Mouse (Mus musculus): ENCODE data around the gene Tbl1xr1. TPM values are rescaled to one million over a fixed set of nuclear protein-coding genes. Genes with fewer than 3 reads are reported as not detected.

Tbl1xr1 gene
- polyA plus RNA-seq, 1 experiment from 2014 or later: 23.0 TPM

- H3K36me3 ChIP-seq (replicated peaks): peaks cover 11% of the 10 kb centered on the region
- WGBS: 2% methylated on average over 48 of the region's 70 CpGs
- peaks cover 35% of the 10 kb centered on the region for H3K4me1 ChIP-seq
- peak overlapping the region; percentile 99 for H3K27ac ChIP-seq (replicated peaks)
- DNase-seq (ENCODE audit: low spot score): peak; percentile 98
- no peaks in the 10 kb centered on the region for H3K9me3 ChIP-seq
- peak overlapping the region; percentile 89 for H3K4me3 ChIP-seq
- H3K27me3 ChIP-seq (replicated peaks; ENCODE audit: low read depth, poor library complexity, severe bottlenecking): no peaks in the 10 kb centered on the region
Measured at GRCm38 (mm10) chr3:22075887-22076560, 428 bp upstream of the Tbl1xr1 start.

- under 1% methylated on average over 64 of the region's 64 CpGs for WGBS
- Histone ChIP-seq H3K36me3 (replicated peaks) (peaks cover 11% of the 10 kb centered on the region), H3K4me3 (peak overlapping the region; percentile 89), H3K27ac (replicated peaks) (peak overlapping the region; percentile 99), H3K27me3 (replicated peaks; ENCODE audit: low read depth, poor library complexity, severe bottlenecking) (no peaks in the 10 kb centered on the region), H3K4me1 (peaks cover 35% of the 10 kb centered on the region), H3K9me3 (no peaks in the 10 kb centered on the region)
- no peak for DNase-seq (ENCODE audit: low spot score)
Measured at GRCm38 (mm10) chr3:22076936-22077656, 644 bp downstream of the Tbl1xr1 start.

DNA sequence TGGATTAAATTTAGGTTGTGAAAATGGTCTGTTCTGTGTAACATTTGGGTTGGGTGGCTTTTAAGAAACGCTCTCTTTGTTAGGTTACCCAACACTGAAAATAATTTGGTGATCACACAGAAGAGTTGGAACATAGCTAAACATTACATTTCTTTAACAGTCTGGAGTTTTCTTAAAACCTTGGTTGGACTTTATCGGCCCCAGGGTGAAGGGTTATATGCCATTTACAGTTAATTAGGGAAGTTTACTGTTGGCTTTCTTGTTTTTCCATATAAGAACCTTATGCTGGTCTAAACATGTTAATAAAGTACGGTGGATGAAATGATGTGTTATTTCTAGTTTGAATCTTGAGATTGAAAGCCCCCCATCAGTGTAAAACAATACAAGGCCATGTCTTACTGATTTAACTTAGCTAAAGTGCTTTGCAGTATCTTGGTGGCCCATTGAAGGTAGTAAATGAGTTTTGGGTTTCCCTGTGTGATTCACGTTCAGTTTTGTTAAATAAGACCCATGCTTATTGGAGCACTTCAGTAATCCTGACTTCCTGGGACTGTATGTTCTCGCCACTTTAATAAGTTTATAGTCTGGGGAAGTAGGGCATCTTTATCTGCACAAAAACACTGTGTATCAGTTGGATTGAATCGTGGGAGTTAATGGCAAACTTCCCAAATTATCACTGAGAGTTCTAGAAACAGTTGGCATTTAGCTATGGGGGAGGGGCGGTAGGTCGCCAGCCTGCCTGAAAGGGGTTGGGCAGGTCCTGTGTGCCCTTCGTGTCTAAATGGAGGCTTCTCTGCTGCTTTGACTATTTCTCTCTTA is 1.4 kb downstream of the Tbl1xr1 start:
- Histone ChIP-seq H3K27me3 (replicated peaks; ENCODE audit: low read depth, poor library complexity, severe bottlenecking) (no peaks in the 10 kb centered on the region), H3K4me3 (peak overlapping the region; percentile 89), H3K27ac (replicated peaks) (peak overlapping the region; percentile 99), H3K4me1 (peaks cover 35% of the 10 kb centered on the region), H3K36me3 (replicated peaks) (peaks cover 11% of the 10 kb centered on the region), H3K9me3 (no peaks in the 10 kb centered on the region)
- DNase-seq (ENCODE audit: low spot score): peak; percentile 26
- WGBS: 7% methylated on average over 9 of the region's 9 CpGs

- no peak for DNase-seq (ENCODE audit: low spot score)
- Histone ChIP-seq H3K27me3 (replicated peaks; ENCODE audit: low read depth, poor library complexity, severe bottlenecking) (no peaks in the 10 kb centered on the region), H3K4me3 (peak overlapping the region; percentile 89), H3K4me1 (peaks cover 36% of the 10 kb centered on the region), H3K9me3 (no peaks in the 10 kb centered on the region), H3K36me3 (replicated peaks) (peaks cover 11% of the 10 kb centered on the region), H3K27ac (replicated peaks) (peak overlapping the region; percentile 99; the same call in 1 of the 2 replicates)
- 56% methylated on average over 3 of the region's 3 CpGs for WGBS
Measured at GRCm38 (mm10) chr3:22078529-22078928, 2.1 kb downstream of the Tbl1xr1 start.

GRCm38 (mm10) chr3:22081869-22082268 is 5.4 kb downstream of the Tbl1xr1 start:
- WGBS: 87% methylated on average over 4 of the region's 4 CpGs
- H3K27ac ChIP-seq (replicated peaks): no peak overlapping the region
- no peak for DNase-seq (ENCODE audit: low spot score)
- no peaks in the 10 kb centered on the region for H3K27me3 ChIP-seq (replicated peaks; ENCODE audit: low read depth, poor library complexity, severe bottlenecking)
- peaks cover 31% of the 10 kb centered on the region for H3K4me1 ChIP-seq
- peaks cover 11% of the 10 kb centered on the region for H3K36me3 ChIP-seq (replicated peaks)
- no peaks in the 10 kb centered on the region for H3K9me3 ChIP-seq
- no peak overlapping the region for H3K4me3 ChIP-seq

DNA sequence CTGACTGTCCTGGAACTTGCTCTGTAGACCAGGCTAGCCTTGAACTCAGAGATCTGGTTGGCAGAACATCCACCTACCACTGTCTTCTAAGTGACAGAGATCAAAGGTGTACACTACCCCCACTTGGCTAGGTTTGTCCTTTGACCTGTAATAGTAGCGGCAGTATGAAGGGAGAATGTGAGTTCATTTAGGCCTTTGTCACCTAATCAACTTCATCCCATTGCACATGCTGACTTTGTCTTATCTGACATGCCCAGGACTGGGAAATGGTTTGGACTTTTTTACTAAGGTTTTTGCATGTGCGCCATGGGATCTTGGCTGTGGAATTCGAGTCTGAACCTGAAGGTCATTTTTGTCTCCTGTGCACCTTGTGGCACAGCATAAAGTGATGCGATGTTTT is 6.4 kb downstream of the Tbl1xr1 start:
- Histone ChIP-seq H3K4me1 (peaks cover 30% of the 10 kb centered on the region), H3K4me3 (no peak overlapping the region), H3K9me3 (no peaks in the 10 kb centered on the region), H3K27me3 (replicated peaks; ENCODE audit: low read depth, poor library complexity, severe bottlenecking) (no peaks in the 10 kb centered on the region), H3K36me3 (replicated peaks) (peaks cover 11% of the 10 kb centered on the region), H3K27ac (replicated peaks) (no peak overlapping the region)
- WGBS: 89% methylated on average over 4 of the region's 4 CpGs
- no peak for DNase-seq (ENCODE audit: low spot score)

- DNase-seq (ENCODE audit: low spot score): no peak
- Histone ChIP-seq H3K9me3 (no peaks in the 10 kb centered on the region), H3K36me3 (replicated peaks) (peaks cover 6% of the 10 kb centered on the region), H3K4me3 (no peak overlapping the region), H3K27me3 (replicated peaks; ENCODE audit: low read depth, poor library complexity, severe bottlenecking) (no peaks in the 10 kb centered on the region), H3K4me1 (peaks cover 14% of the 10 kb centered on the region), H3K27ac (replicated peaks) (no peak overlapping the region)
- 78% methylated on average over 10 of the region's 10 CpGs for WGBS
Measured at GRCm38 (mm10) chr3:22084222-22084996, 8.0 kb downstream of the Tbl1xr1 start.

GRCm38 (mm10) chr3:22089825-22090224 is 13.4 kb downstream of the Tbl1xr1 start:
- Histone ChIP-seq H3K27me3 (replicated peaks; ENCODE audit: low read depth, poor library complexity, severe bottlenecking) (no peaks in the 10 kb centered on the region), H3K36me3 (replicated peaks) (no peaks in the 10 kb centered on the region), H3K27ac (replicated peaks) (no peak overlapping the region), H3K4me3 (no peak overlapping the region), H3K4me1 (peaks cover 26% of the 10 kb centered on the region), H3K9me3 (no peaks in the 10 kb centered on the region)
- no peak for DNase-seq (ENCODE audit: low spot score)
- WGBS: 90% methylated on average over 3 of the region's 3 CpGs

GRCm38 (mm10) chr3:22090431-22091265 is 14.2 kb downstream of the Tbl1xr1 start:
- no peak overlapping the region for H3K27ac ChIP-seq (replicated peaks)
- 76% methylated on average over 8 of the region's 8 CpGs for WGBS
- no peak for DNase-seq (ENCODE audit: low spot score)
- no peak overlapping the region for H3K4me3 ChIP-seq
- H3K9me3 ChIP-seq: no peaks in the 10 kb centered on the region
- no peaks in the 10 kb centered on the region for H3K36me3 ChIP-seq (replicated peaks)
- H3K4me1 ChIP-seq: peaks cover 26% of the 10 kb centered on the region
- H3K27me3 ChIP-seq (replicated peaks; ENCODE audit: low read depth, poor library complexity, severe bottlenecking): no peaks in the 10 kb centered on the region

- no peak overlapping the region for H3K27ac ChIP-seq (replicated peaks)
- peaks cover 26% of the 10 kb centered on the region for H3K4me1 ChIP-seq
- DNase-seq (ENCODE audit: low spot score): no peak
- H3K4me3 ChIP-seq: no peak overlapping the region
- H3K36me3 ChIP-seq (replicated peaks): no peaks in the 10 kb centered on the region
- H3K27me3 ChIP-seq (replicated peaks; ENCODE audit: low read depth, poor library complexity, severe bottlenecking): no peaks in the 10 kb centered on the region
- H3K9me3 ChIP-seq: no peaks in the 10 kb centered on the region
- WGBS: 83% methylated on average over 3 of the region's 3 CpGs
Measured at GRCm38 (mm10) chr3:22091266-22091550, 14.8 kb downstream of the Tbl1xr1 start.

- peaks cover 26% of the 10 kb centered on the region for H3K4me1 ChIP-seq
- DNase-seq (ENCODE audit: low spot score): no peak
- WGBS: 83% methylated on average over 3 of the region's 3 CpGs
- H3K9me3 ChIP-seq: no peaks in the 10 kb centered on the region
- no peaks in the 10 kb centered on the region for H3K36me3 ChIP-seq (replicated peaks)
- H3K27me3 ChIP-seq (replicated peaks; ENCODE audit: low read depth, poor library complexity, severe bottlenecking): no peaks in the 10 kb centered on the region
- H3K27ac ChIP-seq (replicated peaks): no peak overlapping the region
- H3K4me3 ChIP-seq: no peak overlapping the region
Measured at GRCm38 (mm10) chr3:22091681-22092080, 15.2 kb downstream of the Tbl1xr1 start.

Data from embryonic facial prominence, embryonic 10.5 days (tissue).